Mouse (Mus musculus) kidney, adult 2 months (tissue): ENCODE measurements around the gene Mrpl10. TPM values are rescaled to one million over a fixed set of nuclear protein-coding genes. Genes with fewer than 3 reads are reported as not detected.

Experiments used
- DNase-seq: peaks from one replicate; pipeline ENCODE4 v3.0.0; 2021
- H3K27ac ChIP-seq: fragments of 200-500 bp; 2 replicates; pipeline ENCODE4 v1.5.1; 2012; ENCODE audit warnings: low read depth, low read length, control low read depth, inconsistent platforms; ENCODE audit not compliant: insufficient read depth
- H3K27me3 ChIP-seq: fragments of 200-500 bp; replicated peaks from 2 replicates; pipeline ENCODE4 v1.6.1; 2012; ENCODE audit warnings: mild to moderate bottlenecking, moderate library complexity, low read length, inconsistent platforms; ENCODE audit not compliant: control insufficient read depth, insufficient read depth
- H3K36me3 ChIP-seq: fragments of 200-500 bp; 2 replicates; pipeline ENCODE4 v1.6.1; 2012; ENCODE audit warnings: mild to moderate bottlenecking, moderate library complexity, low read length, inconsistent platforms; ENCODE audit not compliant: control insufficient read depth, insufficient read depth
- H3K4me1 ChIP-seq: fragments of 200-500 bp; 2 replicates; pipeline ENCODE4 v1.6.1; 2011; ENCODE audit warnings: low read length; ENCODE audit not compliant: control insufficient read depth, insufficient read depth
- H3K4me3 ChIP-seq: fragments of 200-500 bp; 2 replicates; pipeline ENCODE4 v1.5.1; 2011; ENCODE audit warnings: mild to moderate bottlenecking, low read depth, low read length, control low read depth; ENCODE audit not compliant: insufficient read depth
- CTCF ChIP-seq: fragments of 200-500 bp; conservative IDR thresholded peaks from 2 replicates; pipeline ENCODE4 v1.5.1; 2011; ENCODE audit warnings: low read depth, mild to moderate bottlenecking, control low read depth, low read length, moderate library complexity, mixed read lengths; ENCODE audit not compliant: insufficient read depth, insufficient read length
- POLR2A ChIP-seq: fragments of 200-500 bp; IDR thresholded peaks from one replicate; pipeline ENCODE4 v1.6.1; 2011; ENCODE audit warnings: low read depth, low read length, control low read depth
- WGBS: fragments of 180-500 bp; shearing (Covaris S2); methylation state at CpG from one replicate; pipeline ENCODE4 v1.1.7; 2018; 5-methylcytosine and 5-hydroxymethylcytosine counted together
- polyA plus RNA-seq: library from polyadenylated mRNA; depleted of rRNA; stranded (reverse); fragments of >200 nt; gene quantifications from 2 replicates; pipeline ENCODE4 v1.2.3, GENCODE M21; 2012

Gene Mrpl10
- polyA plus RNA-seq, 1 experiment: 137 TPM

DNA sequence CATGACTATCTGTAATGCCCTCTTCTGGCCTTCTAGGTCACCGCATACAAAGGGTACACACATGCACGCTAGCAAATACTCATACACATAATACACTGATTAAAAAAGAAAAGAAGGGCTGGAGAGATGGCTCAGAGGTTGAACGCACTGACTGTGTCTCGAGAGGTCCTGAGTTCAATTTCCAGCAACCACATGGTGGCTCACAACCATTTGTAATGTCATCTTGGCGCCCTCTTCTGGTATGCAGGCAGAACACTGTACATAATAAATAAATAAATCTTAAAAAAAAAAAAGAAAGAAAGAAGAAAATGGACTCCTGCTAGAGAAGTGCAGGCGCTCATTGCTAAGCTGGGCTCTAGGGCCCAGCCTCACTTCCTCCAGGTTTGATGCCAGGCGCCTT lies 4.5 kb downstream of the Mrpl10 start:
- Histone ChIP-seq H3K4me3 (no peak overlapping the region), H3K27me3 (no peaks in the 10 kb centered on the region), H3K4me1 (peaks cover 7% of the 10 kb centered on the region; the same call in 1 of the 2 replicates), H3K27ac (no peak overlapping the region), H3K36me3 (no peaks in the 10 kb centered on the region)
- 90% methylated on average over 7 of the region's 7 CpGs for WGBS
- TF ChIP-seq CTCF (no peak), POLR2A (no peak)
- DNase-seq: no peak

DNA sequence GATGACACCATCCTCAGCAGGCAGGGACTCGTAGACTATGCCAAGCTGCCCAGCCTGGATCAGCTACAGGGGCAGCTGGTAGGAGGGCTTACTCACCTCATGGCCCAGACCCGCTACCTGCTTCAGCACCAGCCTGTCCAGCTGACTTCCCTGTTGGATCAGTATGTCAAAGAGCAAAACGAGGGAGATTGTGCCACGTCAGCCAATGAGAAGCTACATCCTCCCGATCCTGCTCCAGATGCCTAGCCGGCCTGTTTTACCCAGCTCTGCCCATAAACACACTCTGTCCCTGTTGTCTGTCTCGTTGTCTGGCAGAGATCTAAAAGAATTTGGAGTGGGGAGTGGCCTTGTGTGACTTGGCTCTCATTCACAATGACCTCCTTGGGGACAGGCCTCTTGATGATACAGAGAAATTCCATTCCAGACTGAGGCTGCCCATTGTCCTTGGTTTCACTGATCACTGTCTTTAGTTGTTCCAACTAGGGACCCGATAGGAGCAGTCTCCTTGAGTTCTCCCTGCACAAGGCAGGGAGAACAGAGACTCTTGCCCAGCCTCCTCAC lies 6.8 kb downstream of the Mrpl10 start:
- TF ChIP-seq POLR2A: no peak
- TF ChIP-seq CTCF: no peak
- no peaks in the 10 kb centered on the region for H3K36me3 ChIP-seq
- H3K4me1 ChIP-seq: peaks cover 11% of the 10 kb centered on the region; the same call in 1 of the 2 replicates
- no peak overlapping the region for H3K4me3 ChIP-seq
- WGBS: 75% methylated on average over 8 of the region's 8 CpGs
- no peaks in the 10 kb centered on the region for H3K27me3 ChIP-seq
- H3K27ac ChIP-seq: no peak overlapping the region
- DNase-seq: no peak

DNA sequence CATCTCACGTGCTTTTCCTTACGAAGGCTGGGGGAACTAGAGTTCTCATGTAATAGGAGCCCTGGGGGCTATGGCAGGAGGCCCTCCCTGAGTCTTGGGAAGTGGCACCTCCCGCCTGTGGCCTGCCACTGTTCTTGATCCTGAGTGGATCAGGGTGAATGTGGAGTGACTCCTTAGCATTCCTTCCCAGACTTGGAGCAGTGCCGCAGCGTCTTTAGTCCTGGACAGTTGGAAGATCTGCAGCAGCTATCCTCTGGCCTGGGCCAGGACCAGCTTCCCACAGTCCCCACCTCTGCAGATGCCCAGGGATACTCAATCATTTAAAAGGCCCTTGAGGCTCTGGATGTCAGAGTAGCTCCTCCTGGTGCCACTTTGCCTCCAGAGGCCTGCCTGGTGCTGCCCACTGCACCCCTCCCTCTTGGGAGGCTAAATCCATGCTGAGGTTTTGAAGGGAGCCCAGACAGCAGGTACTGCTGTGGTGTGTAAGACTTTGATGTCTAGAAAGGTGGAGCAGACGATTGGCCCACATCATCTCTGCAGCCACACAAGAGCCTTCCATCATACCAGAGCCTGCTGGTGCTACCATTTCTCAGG lies 8.2 kb downstream of the Mrpl10 start:
- Histone ChIP-seq H3K4me3 (no peak overlapping the region), H3K4me1 (peaks cover 11% of the 10 kb centered on the region; the same call in 1 of the 2 replicates), H3K36me3 (no peaks in the 10 kb centered on the region), H3K27me3 (no peaks in the 10 kb centered on the region), H3K27ac (no peak overlapping the region)
- no peak for TF ChIP-seq CTCF
- TF ChIP-seq POLR2A: no peak
- WGBS: 76% methylated on average over 6 of the region's 6 CpGs
- DNase-seq: no peak

DNA sequence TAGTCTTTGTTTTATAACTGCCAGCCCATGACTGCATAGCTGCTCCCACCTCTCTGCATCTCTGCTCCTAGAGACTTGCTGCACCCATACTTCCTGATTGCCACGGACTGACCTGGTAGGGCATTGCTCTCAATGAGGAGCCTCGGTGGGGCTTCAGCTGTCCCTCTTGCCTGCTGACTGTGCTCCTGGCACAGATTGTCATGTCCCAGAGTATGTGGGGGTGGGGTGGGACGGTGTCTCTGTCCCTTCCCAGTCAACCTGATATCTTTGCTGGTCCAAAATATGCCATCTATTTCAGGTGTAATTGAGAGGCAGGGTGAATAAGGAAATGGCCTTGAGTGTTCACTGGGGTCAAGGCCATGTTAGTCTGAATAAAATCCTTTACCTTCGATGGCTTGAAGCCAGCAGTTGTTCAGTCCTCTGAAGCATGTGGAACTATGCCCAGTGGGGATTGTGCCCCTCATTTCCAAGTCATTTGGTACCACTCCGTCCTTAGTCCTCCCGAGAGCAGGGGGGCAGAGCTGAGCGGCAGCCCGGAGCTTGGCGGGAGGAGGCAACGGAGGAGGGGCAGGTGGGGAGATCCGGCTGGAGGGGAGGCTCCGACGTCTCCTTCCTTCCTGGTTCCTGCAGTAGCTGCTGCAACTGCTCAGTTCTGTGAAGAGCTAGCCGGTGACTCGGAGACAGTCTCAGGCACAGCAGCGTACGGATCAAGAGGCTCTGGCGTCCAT lies 9.0 kb downstream of the Mrpl10 start, which contains the start of gene Osbpl7:
Gene Osbpl7 (plus strand): TSS at position 413 of the 728 bp plus-strand sequence.
- peak within 1 kb of the TSS; percentile 26 for H3K27ac ChIP-seq
- WGBS: 2% methylated on average over 18 of the region's 18 CpGs
- H3K36me3 ChIP-seq: no peaks in the 10 kb centered on the region
- H3K27me3 ChIP-seq: no peaks in the 10 kb centered on the region
- peak within 1 kb of the TSS; percentile 81 for H3K4me3 ChIP-seq
- TF ChIP-seq CTCF (peak; percentile 37; the same call in 1 of the 2 replicates), POLR2A (peak; percentile 52)
- peaks cover 11% of the 10 kb centered on the region; the same call in 1 of the 2 replicates for H3K4me1 ChIP-seq
- peak; percentile 71 for DNase-seq

DNA sequence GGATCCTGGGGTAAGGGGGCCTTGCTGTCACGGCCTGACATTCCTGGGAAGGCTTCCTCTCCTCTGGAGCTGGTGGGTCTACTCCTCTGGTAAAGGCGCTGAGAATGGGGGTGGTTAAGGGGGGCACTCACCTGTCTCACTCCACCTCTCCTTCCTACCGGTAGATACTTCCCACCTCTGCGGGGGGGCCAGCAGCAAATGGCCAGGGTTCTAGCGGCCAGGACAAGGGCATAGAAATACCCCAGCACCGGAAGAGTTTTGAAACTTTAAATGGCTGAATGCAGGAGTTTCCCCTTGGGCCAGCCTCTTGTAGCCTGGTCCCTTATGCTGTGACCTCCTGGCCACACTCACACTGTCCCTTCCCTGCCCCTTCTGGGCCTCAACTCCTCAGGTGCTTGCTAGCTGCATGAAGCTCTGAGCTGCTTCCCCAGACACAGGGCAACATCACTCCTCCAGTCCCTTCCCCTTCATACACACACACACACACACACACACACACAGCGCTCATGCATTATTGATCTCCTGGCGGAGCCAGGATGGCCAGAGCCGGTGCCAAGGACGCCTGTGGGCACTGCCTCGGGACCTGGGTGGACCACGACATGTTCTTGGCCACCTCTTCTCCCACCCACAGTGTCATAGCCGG lies 9.7 kb downstream of the Mrpl10 start:
- no peaks in the 10 kb centered on the region for H3K27me3 ChIP-seq
- DNase-seq: no peak
- H3K27ac ChIP-seq: peak overlapping the region; percentile 26
- 4% methylated on average over 13 of the region's 13 CpGs for WGBS
- no peaks in the 10 kb centered on the region for H3K36me3 ChIP-seq
- H3K4me1 ChIP-seq: peaks cover 11% of the 10 kb centered on the region; the same call in 1 of the 2 replicates
- no peak for TF ChIP-seq CTCF
- TF ChIP-seq POLR2A: no peak
- H3K4me3 ChIP-seq: peak overlapping the region; percentile 81

DNA sequence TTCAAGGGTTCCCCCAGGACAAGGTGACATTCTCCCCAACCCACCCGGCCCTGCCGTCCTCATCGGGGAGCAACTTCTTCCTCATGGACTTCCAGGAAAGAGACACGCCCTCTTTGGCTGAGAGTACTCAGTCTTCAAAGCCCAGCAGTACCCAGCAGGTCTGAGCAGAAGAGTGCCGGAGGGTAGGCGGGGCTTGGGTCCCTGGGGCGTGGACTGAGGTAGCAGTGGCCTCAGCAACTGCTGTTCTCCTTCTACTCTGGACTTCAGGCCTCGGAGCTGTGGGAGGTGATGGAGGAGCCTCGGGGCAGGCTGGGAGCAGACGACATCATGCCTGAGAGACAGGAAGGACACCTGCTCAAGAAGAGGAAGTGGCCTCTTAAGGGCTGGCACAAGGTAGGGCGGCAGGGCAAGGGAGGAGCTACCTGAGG lies 10.9 kb downstream of the Mrpl10 start:
- 20% methylated on average over 11 of the region's 11 CpGs for WGBS
- Histone ChIP-seq H3K4me3 (no peak overlapping the region; the same call in 1 of the 2 replicates), H3K36me3 (no peaks in the 10 kb centered on the region), H3K27me3 (no peaks in the 10 kb centered on the region), H3K27ac (no peak overlapping the region), H3K4me1 (peaks cover 11% of the 10 kb centered on the region; the same call in 1 of the 2 replicates)
- DNase-seq: peak; percentile 78
- TF ChIP-seq POLR2A (no peak), CTCF (no peak)
